Mouse (Mus musculus) stomach, postnatal 0 days (tissue): Measurements from ENCODE around the gene Ccdc155. TPM values are rescaled to one million over a fixed set of nuclear protein-coding genes. Genes with fewer than 3 reads are reported as not detected.

Experiments used
- ATAC-seq: fragments of 200-750 bp; cut with Nextera tagmentation; 2 replicates; pipeline ENCODE4 v1.8.0; 2017; ENCODE audit not compliant: low FRiP score, low TSS enrichment
- DNase-seq: peaks from one replicate; pipeline ENCODE4 v3.0.0-alpha.2; 2016; ENCODE audit warnings: low spot score
- H3K27ac ChIP-seq: fragments of 300-500 bp; sonication (generic); replicated peaks from 2 replicates; pipeline ENCODE4 v1.5.1; 2014; ENCODE audit warnings: mild to moderate bottlenecking, control low read depth
- H3K27me3 ChIP-seq: fragments of 300-500 bp; sonication (generic); 2 replicates; pipeline ENCODE4 v1.6.1; 2014; ENCODE audit warnings: low read length; ENCODE audit not compliant: control insufficient read depth, insufficient read depth
- H3K36me3 ChIP-seq: fragments of 300-500 bp; sonication (generic); 2 replicates; pipeline ENCODE4 v1.6.1; 2014; ENCODE audit warnings: low read length, mixed read lengths; ENCODE audit not compliant: control insufficient read depth, insufficient read depth
- H3K4me1 ChIP-seq: fragments of 300-500 bp; sonication (generic); replicated peaks from 2 replicates; pipeline ENCODE4 v1.6.1; 2014; ENCODE audit warnings: antibody characterized with exemption; ENCODE audit not compliant: control insufficient read depth, insufficient read depth
- H3K4me2 ChIP-seq: fragments of 300-500 bp; sonication (generic); replicated peaks from 2 replicates; pipeline ENCODE4 v1.6.1; 2014; ENCODE audit warnings: low read depth, mild to moderate bottlenecking, control low read depth, moderate library complexity
- H3K4me3 ChIP-seq: fragments of 300-500 bp; sonication (generic); 2 replicates; pipeline ENCODE4 v1.5.1; 2014; ENCODE audit warnings: low read depth, low read length, control low read depth
- H3K9ac ChIP-seq: fragments of 300-500 bp; sonication (generic); 2 replicates; pipeline ENCODE4 v1.6.1; 2014; ENCODE audit warnings: mild to moderate bottlenecking, low read length, control low read depth, mixed read lengths
- H3K9me3 ChIP-seq: fragments of 300-500 bp; sonication (generic); 2 replicates; pipeline ENCODE4 v1.6.1; 2016; ENCODE audit warnings: low read length; ENCODE audit not compliant: control insufficient read depth
- CTCF ChIP-seq: IDR thresholded peaks from 2 replicates; pipeline ENCODE4 v1.5.1; 2016; ENCODE audit warnings: antibody characterized with exemption, low read depth, mild to moderate bottlenecking, moderate library complexity
- EP300 ChIP-seq: optimal IDR thresholded peaks from 2 replicates; pipeline ENCODE3; 2016; ENCODE audit warnings: antibody characterized with exemption
- WGBS: fragments of 180-500 bp; shearing (Covaris S2); extraction: QIAGEN DNeasy Blood & Tissue Kit; methylation state at CpG from one replicate; pipeline ENCODE4 v1.1.7; 2014; 5-methylcytosine and 5-hydroxymethylcytosine counted together
- polyA plus RNA-seq: library from polyadenylated mRNA; unstranded; fragments of >200 nt; fragmentation: Nextera tagmentation; extraction: Ambion mirVana; gene quantifications from 2 replicates; pipeline ENCODE4 v1.2.1, GENCODE M21; 2015

Ccdc155 gene
- polyA plus RNA-seq, 1 experiment from 2014 or later, result 0.13 TPM

DNA sequence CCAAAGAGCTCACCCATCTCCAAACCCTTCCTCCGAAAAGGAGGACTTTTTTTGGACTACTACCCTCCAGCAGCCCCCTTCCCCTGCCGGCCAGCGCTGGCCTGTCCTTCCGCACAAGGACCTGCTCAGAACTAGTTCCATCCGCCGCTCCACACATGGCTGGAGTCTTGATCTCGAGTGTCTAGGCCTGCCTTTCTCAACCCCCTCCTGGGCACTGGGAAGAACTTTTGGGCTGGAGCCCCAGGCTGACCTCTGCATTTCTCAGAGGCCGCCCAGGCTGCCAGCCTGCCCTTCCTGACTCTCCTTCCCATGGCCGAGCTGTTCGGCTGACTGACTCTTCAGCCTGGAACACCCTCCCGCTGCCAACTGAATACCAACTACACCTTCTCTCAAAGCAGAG is 22.1 kb downstream of the Ccdc155 start:
- Histone ChIP-seq H3K9ac (0 out of 2 replicates have a peak overlapping the region, but pooled peaks have one; percentile 23), H3K36me3 (no peaks in the 10 kb centered on the region), H3K9me3 (no peaks in the 10 kb centered on the region), H3K27me3 (peaks cover 26% of the 10 kb centered on the region; the same call in 1 of the 2 replicates), H3K27ac (no peak overlapping the region), H3K4me3 (peak overlapping the region; percentile 27; the same call in 1 of the 2 replicates), H3K4me2 (peak overlapping the region; percentile 45), H3K4me1 (peaks cover 3% of the 10 kb centered on the region)
- 14% methylated on average over 11 of the region's 11 CpGs for WGBS
- ATAC-seq (no peak), DNase-seq (no peak)
- TF ChIP-seq EP300, result no peak
- TF ChIP-seq CTCF, result no peak

DNA sequence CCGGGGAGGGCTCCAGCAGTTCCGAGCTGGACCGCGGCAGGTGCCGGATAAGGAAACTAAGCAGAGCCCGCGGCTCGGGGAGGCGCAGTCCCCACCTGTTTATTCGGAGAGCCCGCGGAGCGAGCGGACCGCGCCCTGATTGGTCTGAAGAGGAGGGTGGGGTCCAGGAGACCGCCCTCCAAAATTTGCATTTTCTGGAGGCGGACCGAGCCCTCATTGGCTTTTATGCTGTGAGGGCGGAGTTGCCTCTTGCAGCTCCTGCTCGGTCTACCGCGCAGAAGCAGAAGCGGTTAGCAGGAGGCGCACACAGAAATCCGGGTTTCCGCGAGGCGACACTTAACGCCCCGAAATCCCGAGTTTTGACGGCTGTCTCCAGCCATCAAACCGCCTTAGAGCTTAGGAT is 22.5 kb downstream of the Ccdc155 start:
- H3K27me3 ChIP-seq, result peaks cover 29% of the 10 kb centered on the region; the same call in 1 of the 2 replicates
- DNase-seq, result peak; percentile 94
- H3K4me2 ChIP-seq, result peak overlapping the region; percentile 45
- H3K27ac ChIP-seq, result no peak overlapping the region
- no peak for TF ChIP-seq CTCF
- TF ChIP-seq EP300, result no peak
- no peak overlapping the region for H3K9ac ChIP-seq
- peaks cover 3% of the 10 kb centered on the region for H3K4me1 ChIP-seq
- H3K36me3 ChIP-seq, result no peaks in the 10 kb centered on the region
- ATAC-seq, result peak; percentile 90
- under 1% methylated on average over 34 of the region's 34 CpGs for WGBS
- H3K4me3 ChIP-seq, result peak overlapping the region; percentile 27; the same call in 1 of the 2 replicates
- H3K9me3 ChIP-seq, result no peaks in the 10 kb centered on the region

DNA sequence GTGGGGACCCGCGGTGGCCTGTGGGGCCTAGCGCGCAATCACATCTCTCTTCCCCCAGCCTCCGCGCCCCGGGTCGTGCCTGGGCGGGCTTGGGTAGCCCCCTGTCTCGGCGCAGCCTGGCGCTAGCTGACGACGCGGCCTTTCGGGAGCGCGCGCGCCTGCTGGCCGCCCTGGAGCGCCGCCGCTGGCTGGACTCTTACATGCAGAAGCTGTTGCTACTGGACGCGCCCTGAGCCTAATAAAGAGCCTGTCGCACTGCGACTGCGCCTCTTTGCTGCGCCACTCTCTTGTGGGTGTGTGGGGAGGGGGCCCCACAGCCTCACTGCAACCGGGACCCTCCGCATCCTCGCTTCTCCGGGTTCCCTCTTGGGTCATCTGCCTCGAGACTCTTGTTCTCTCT is 23.2 kb downstream of the Ccdc155 start:
- Histone ChIP-seq H3K9ac (no peak overlapping the region), H3K9me3 (no peaks in the 10 kb centered on the region), H3K27ac (no peak overlapping the region), H3K4me1 (peaks cover 3% of the 10 kb centered on the region), H3K4me2 (no peak overlapping the region), H3K36me3 (no peaks in the 10 kb centered on the region), H3K27me3 (peaks cover 29% of the 10 kb centered on the region; the same call in 1 of the 2 replicates), H3K4me3 (peak overlapping the region; percentile 15; the same call in 1 of the 2 replicates)
- WGBS, result 4% methylated on average over 34 of the region's 35 CpGs
- DNase-seq (peak; percentile 60), ATAC-seq (0 out of 2 replicates have a peak, but pooled peaks have one; percentile 16)
- TF ChIP-seq CTCF (no peak; the same call in 1 of the 2 replicates), EP300 (no peak)

DNA sequence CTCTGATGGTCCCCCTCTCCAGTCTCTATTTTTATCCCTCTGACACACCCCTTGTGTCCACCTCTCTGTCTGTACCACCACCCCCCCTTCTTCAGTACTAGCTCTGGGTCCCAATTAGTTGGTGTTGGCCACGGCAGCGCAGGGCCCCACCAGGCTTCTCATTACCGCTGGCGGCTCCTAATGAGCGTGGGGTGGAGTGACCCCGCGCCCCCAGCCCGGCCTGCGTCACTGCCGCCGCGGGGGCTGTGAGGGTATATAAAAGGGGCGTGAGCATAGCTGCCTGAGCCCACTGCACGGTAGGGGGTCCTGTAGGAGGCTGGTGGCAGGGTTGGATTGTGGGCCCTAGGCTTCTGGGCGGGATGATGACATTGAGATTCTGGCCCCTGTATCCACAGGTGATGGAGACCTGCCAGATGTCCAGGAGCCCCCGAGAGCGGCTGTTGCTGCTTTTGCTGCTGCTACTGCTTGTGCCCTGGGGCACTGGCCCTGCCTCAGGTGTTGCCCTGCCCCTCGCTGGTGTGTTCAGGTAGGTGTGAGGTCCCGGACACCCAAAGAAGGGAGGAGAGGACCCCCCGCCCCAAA is 23.7 kb downstream of the Ccdc155 start, which contains the start of gene Pth2:
TSS of gene Pth2 (plus strand) at position 100 of the 582 bp plus-strand sequence.
- H3K4me2 ChIP-seq, result no peak within 1 kb of the TSS
- 27% methylated on average over 19 of the region's 20 CpGs for WGBS

DNA sequence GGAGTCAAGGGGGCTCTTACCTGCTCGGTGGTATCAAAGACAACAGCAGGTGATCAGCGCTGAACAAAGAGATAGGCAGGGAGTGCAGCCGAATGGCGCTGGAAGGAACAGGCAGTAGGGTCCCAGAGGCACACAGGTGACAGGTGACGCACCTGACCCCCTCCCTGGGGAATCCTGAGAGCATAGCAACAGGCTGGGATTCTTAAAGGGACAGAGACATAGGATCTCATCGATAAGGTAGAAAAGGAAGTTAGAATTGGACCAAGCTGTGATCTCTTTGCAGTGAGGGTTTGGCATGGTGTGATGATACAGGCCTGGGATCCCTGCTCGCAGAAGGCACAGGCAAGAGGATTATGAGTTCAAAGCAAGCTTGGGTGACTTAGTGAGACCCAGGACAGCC is 25.2 kb downstream of the Ccdc155 start, which contains the start of gene Gfy:
TSS of gene Gfy (minus strand) at position 101 of the 400 bp plus-strand sequence.
- DNase-seq (no peak), ATAC-seq (no peak)
- H3K27me3 ChIP-seq, result peaks cover 32% of the 10 kb centered on the region; the same call in 1 of the 2 replicates
- WGBS, result 22% methylated on average over 7 of the region's 7 CpGs
- no peak within 1 kb of the TSS for H3K27ac ChIP-seq
- H3K4me3 ChIP-seq, result no peak within 1 kb of the TSS
- no peak within 1 kb of the TSS for H3K4me2 ChIP-seq
- TF ChIP-seq CTCF (no peak), EP300 (no peak)
- H3K9me3 ChIP-seq, result no peaks in the 10 kb centered on the region
- no peaks in the 10 kb centered on the region for H3K36me3 ChIP-seq
- peaks cover 9% of the 10 kb centered on the region for H3K4me1 ChIP-seq
- H3K9ac ChIP-seq, result no peak within 1 kb of the TSS

More for the DNA sequence above, 23.7 kb downstream of the Ccdc155 start, which contains the start of gene Pth2:
- no peak for TF ChIP-seq EP300
- no peak for TF ChIP-seq CTCF
- Histone ChIP-seq H3K36me3 (no peaks in the 10 kb centered on the region), H3K4me1 (peaks cover 6% of the 10 kb centered on the region), H3K9ac (no peak within 1 kb of the TSS), H3K27me3 (peaks cover 29% of the 10 kb centered on the region; the same call in 1 of the 2 replicates), H3K4me3 (peak within 1 kb of the TSS; percentile 15; the same call in 1 of the 2 replicates), H3K27ac (no peak within 1 kb of the TSS), H3K9me3 (no peaks in the 10 kb centered on the region)
- DNase-seq, result no peak
- ATAC-seq, result no peak

DNA sequence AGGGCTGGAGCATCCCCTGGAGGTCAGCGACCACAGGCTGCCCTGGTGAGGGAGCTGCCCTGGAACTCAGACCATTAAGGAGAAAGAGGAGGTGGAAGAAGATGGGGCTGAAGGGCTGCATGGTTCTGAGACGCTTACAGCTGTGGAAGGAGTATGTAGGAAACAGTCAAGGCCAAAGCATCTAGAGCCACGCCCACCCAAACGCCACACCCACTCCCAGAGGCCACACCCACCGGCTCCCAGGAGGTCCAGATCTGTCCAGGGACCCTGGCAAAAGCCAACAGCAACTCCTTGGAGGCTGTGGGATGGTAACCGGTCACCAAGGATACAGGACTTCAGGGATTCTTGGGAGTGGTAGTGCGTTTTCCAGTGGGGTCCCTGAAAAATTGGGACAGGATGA is 26.1 kb downstream of the Ccdc155 start:
- H3K9ac ChIP-seq, result no peak overlapping the region
- H3K4me1 ChIP-seq, result peaks cover 9% of the 10 kb centered on the region
- TF ChIP-seq CTCF, result no peak
- no peak for TF ChIP-seq EP300
- no peak for DNase-seq
- ATAC-seq, result no peak
- no peaks in the 10 kb centered on the region for H3K36me3 ChIP-seq
- no peak overlapping the region for H3K4me2 ChIP-seq
- peaks cover 32% of the 10 kb centered on the region; the same call in 1 of the 2 replicates for H3K27me3 ChIP-seq
- H3K27ac ChIP-seq, result no peak overlapping the region
- 25% methylated on average over 7 of the region's 7 CpGs for WGBS
- H3K9me3 ChIP-seq, result no peaks in the 10 kb centered on the region
- H3K4me3 ChIP-seq, result no peak overlapping the region
